Mouse (Mus musculus) ovary, postnatal 14 days (tissue): ENCODE data around the gene Palm2.

ENCODE experiments used
- DNase-seq: peaks from one replicate; pipeline ENCODE4 v3.0.0; 2022; ENCODE audit warnings: low spot score

Gene Palm2

GRCm38 (mm10) chr4:57703574-57704470, 269.8 kb downstream of the Palm2 start:
- DNase-seq: no peak

GRCm38 (mm10) chr4:57704575-57704974, 270.5 kb downstream of the Palm2 start:
- no peak for DNase-seq

GRCm38 (mm10) chr4:57715849-57716248, 281.8 kb downstream of the Palm2 start:
- DNase-seq: no peak

DNA sequence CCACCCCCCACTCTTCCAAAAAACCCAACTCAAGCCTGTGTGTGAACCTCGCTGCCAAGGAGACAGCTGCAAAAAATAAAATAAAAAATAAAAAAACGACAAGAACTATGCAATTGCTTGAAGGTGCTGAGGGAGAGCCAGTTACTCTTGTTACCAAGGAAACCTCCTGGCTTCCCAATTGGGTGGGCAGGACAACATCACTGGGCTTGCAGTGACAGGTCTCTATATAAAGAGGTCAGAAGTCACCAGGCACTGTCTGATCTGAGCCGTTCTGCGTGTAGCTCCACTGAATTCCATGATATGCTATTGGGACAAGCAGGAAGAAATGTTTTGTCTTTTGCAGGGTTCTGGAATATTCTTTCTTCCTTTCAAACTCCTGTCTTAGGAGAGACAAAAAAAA, 282.7 kb downstream of the Palm2 start:
- no peak for DNase-seq

GRCm38 (mm10) chr4:57717354-57717753, 283.3 kb downstream of the Palm2 start, which contains the start of gene Akap2:
TSS of gene Akap2 (plus strand) at chr4:57717657.
- DNase-seq: no peak

DNA sequence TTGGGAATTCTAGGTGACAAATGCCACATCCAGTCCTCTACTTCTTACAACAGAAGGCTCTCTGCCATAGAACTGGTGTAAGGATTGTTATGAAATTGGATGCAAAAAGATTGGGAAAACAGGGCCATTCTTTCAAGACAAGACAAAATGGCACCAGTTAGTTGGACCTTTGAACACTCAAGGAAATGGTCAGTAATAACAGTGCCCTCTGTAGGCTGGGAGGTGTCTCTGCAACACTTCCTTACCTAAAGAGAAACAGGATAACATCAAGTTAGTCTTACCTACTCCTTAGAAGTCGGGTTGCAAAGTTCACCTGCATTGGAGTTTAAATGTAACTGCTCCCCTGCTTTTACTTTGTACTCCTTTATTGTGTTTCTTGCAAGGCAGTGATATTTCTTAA, 285.3 kb downstream of the Palm2 start:
- no peak for DNase-seq

GRCm38 (mm10) chr4:57720869-57721361, 286.9 kb downstream of the Palm2 start:
- DNase-seq: no peak

DNA sequence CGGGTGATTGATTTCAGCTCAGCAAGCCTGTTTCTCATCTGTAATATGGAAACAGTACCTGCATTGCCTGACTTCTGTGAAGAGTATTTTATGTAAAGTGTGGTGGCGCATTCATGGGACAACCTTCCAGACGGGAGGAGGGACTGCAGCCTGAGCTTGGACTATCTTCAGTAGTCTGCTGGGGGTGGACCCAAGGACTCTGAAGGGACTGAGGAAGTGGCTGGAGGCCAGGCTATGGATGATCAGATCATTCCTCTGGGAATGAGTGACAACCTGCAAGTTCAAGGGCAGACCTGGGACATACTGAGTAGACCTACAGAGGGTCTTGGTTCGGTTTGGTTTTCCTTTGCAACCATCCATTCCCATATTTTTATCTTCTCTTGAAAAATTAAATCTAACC, 288.2 kb downstream of the Palm2 start:
- no peak for DNase-seq

- DNase-seq: no peak
Measured at GRCm38 (mm10) chr4:57723659-57724058, 289.6 kb downstream of the Palm2 start.

DNA sequence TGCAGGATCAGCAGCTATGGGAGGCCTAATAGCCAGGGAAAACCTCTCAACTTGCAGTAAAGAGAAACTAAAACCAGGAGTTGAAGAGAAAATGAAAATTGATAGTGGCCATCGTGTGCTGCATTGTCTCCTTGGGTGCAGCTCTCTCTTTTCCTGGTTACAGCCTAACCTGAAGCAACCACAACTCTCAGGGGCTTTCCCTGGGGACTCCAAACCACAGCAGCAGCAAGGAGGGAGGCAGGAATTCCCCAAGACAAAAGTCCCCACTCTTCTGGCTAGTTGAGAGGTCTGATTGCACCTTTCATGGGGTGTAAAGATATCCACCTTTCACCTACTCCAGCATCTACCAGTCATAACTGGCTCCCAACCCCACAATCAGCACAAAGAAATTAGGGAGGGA, 291.5 kb downstream of the Palm2 start:
- no peak for DNase-seq

GRCm38 (mm10) chr4:57728611-57729183, 294.6 kb downstream of the Palm2 start:
- no peak for DNase-seq

DNA sequence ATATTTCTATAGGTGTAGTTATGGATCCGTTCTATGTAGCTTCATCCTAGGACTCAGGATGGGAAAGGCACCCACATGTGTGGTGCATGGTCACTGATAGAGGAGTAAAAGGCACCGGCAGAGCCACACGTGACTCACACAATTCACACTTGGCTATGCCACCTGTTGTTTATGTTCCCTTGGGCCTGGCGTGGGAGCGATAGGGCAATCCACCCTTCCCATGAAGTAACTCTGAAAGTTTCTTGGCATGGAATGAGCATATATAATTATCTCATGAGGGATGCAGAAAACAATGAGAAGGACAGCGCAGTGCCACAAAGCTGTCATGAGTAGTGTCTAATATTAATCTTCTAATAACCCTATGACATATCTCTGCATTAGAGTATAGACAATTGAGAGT, 296.0 kb downstream of the Palm2 start:
- no peak for DNase-seq

- DNase-seq: no peak
Measured at GRCm38 (mm10) chr4:57730801-57731598, 297.0 kb downstream of the Palm2 start.

- no peak for DNase-seq
Measured at GRCm38 (mm10) chr4:57732351-57732750, 298.3 kb downstream of the Palm2 start.

DNA sequence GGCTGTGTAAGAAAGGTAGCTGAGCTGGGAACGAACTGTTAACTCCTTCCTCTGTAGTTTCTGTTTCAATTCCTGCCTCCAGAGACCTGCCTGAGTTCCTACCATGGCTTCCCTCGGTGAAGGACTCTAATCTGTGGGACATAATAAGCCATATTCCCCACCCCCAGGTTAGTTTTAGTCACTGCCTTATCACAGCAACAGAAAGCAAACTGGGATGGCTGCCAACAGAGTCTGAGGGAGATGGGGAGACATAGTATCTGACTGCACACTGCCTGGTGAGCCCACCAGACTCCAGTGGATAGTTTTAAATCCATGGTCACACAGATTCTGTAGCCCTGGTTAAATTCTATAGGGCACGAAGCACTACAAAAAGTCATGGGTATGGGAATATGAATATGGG, 299.4 kb downstream of the Palm2 start:
- no peak for DNase-seq

DNA sequence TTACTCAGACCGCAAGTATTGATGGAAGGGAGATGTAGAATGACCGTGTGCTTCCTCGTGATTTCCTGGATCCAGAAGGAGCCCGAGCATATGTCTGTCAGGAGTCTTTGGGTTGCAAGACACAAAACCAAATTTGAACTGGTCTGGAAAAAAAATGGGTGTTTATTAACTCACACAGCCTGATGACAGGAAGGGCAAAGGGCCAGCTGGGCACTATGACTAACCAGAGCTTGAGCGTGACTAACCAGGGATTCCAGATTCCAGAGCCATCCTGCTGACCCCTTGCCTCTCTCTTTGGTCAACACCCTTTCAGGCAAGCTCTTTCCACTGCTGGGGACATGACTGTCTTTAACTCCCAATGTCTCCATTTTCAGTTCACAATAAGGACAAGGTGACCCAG, 301.4 kb downstream of the Palm2 start:
- no peak for DNase-seq

DNA sequence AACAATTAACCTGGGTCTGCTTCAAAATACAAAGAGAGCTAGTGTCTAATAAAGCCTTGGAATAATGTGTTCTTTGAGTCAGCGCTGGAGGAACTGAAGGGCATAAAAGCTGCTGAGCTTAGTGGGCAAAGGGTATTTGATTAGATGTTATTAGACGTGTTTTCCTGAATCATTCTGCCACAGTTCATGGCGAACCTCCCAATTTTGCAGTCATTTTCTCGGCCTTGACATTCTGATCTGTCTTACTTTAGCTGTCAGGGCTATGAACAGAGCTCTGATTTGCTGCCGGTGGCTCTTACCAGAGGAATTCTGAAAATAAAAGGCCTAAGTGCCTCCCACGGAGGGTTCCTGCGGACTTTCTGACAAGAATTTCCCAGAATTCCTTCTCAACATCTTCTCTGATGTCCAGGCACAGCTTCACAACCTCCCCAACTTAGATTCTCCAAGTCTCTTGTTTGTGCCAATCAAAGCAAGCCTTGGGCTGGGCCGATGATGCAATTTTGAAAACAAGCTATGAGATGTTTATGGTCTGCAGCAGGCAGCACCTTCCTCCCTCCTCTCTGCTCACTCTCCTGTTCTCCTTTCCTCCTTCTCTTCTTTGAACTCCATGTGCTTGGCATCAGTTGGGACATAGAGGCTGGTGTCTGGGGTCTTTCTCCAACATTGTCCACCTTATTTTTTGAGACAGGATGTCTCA, 305.0 kb downstream of the Palm2 start:
- DNase-seq: no peak

- no peak for DNase-seq
Measured at GRCm38 (mm10) chr4:57743325-57743929, 309.4 kb downstream of the Palm2 start.

GRCm38 (mm10) chr4:57750651-57751050, 316.6 kb downstream of the Palm2 start:
- DNase-seq: no peak

DNA sequence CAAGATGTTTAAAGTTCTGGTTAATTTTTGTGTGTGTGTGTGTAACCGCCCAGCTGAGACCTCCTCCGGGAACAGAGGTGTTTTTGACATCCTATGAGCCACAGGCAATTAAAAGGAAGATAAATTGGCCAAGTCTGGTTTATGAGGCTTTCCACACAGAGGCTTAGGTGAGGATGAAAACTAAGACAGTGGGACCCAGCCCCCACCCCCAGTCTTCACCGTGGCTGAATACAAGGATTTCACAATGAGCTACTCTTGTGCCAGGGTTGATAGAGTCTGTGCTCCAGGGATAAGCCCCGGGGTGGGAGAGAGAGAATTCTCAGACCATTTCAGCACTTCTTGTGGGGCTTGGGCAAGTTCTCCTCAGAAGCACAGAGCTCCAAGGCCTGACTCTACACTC, 317.0 kb downstream of the Palm2 start:
- no peak for DNase-seq

DNA sequence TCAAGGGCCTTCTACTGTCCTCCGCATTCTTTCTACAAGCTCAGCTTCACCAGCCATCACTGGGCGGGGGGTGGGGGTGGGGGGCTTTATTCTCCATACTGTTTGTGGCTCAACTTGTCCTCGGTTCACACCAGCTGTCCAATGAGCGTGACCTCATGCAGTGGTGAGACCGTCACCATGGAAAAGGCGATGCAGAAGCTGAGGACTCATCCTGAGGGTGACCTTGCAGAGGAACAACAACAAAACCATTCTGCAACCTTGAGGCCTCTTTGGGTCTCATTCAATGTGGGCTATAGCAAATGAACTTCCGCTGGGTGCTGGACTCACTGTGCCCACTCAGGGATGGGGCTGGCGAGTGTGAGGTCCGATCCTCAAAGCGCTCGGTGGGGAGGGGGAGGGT, 317.5 kb downstream of the Palm2 start:
- DNase-seq: no peak

- DNase-seq: no peak
Measured at GRCm38 (mm10) chr4:57755085-57755484, 321.0 kb downstream of the Palm2 start.
